7 mouse cellular contexts compared by ENCODE assay signal in genomic region chr5:48038033-48038432, GRCm38 (mm10). TPM values are rescaled to one million over a fixed set of nuclear protein-coding genes. Genes with fewer than 3 reads are reported as not detected.
A peak's percentile ranks its signal among the peaks of the same experiment; 100 is the strongest.
DNase-seq lines count a peak whose midpoint lies in the region.

No protein-coding gene starts in this region.

- no peaks in the 10 kb centered on the region for H3K9me3 ChIP-seq in embryonic facial prominence, embryonic 10.5 days

- 33% methylated on average over 5 of the region's 5 CpGs for WGBS in embryonic facial prominence, embryonic 10.5 days

- no peaks in the 10 kb centered on the region for H3K36me3 ChIP-seq in embryonic facial prominence, embryonic 10.5 days (replicated peaks)

- H3K27me3 ChIP-seq in embryonic facial prominence, embryonic 10.5 days (replicated peaks; ENCODE audit: low read depth, poor library complexity, severe bottlenecking) = no peaks in the 10 kb centered on the region

- peak; percentile 2 to 21 for DNase-seq in left cerebral cortex, postnatal 14 days (ENCODE audit: low spot score in 2 of 2)
- no peak for DNase-seq in left cerebral cortex, adult 9 months (ENCODE audit: low spot score in 2 of 2)
- DNase-seq in adipocyte (ENCODE audit: low spot score) = peak; percentile 55
- peak; percentile 23 for DNase-seq in embryonic facial prominence, embryonic 10.5 days (ENCODE audit: low spot score)
- peak; percentile 12 for DNase-seq in layer of hippocampus, adult 9-11 months
- DNase-seq in telencephalon, adult 2 months (ENCODE audit: low read depth, low spot score) = peak; percentile 12
- DNase-seq in spleen, adult 18-20 months = no peak

- intact Hi-C loops in left cerebral cortex, postnatal 14 days (cut with DNase I) = loop anchor here (5.0 kb wide), 1 partner anchor 99 kb away; no protein-coding TSS in a partner anchor

- H3K27ac ChIP-seq in embryonic facial prominence, embryonic 10.5 days (replicated peaks) = no peak overlapping the region

- H3K4me1 ChIP-seq in embryonic facial prominence, embryonic 10.5 days = peaks cover 13% of the 10 kb centered on the region; the same call in 1 of the 2 replicates

- H3K4me3 ChIP-seq in embryonic facial prominence, embryonic 10.5 days = no peak overlapping the region

RNA-seq across cellular contexts. Expression of gene Slit2, which starts 55.1 kb away (rescaled TPM):
- total RNA-seq in left cerebral cortex, postnatal 14 days (2021) = 10 to 100 TPM; 37.1 to 40.7 TPM
- 24.2 and 27.0 TPM in 2 replicates for polyA plus RNA-seq in embryonic facial prominence, embryonic 10.5 days (2016; fragmentation: Nextera tagmentation; extraction: Ambion mirVana)

Comparison
In these comparisons a context has a peak if more than half of its experiments do, and no peak if none do; other contexts are left out.
1. DNase-seq: peak in left cerebral cortex, postnatal 14 days (2 of 2), adipocyte (single experiment), embryonic facial prominence, embryonic 10.5 days (single experiment), layer of hippocampus, adult 9-11 months (single experiment) and telencephalon, adult 2 months (single experiment); none in left cerebral cortex, adult 9 months (0 of 2) and spleen, adult 18-20 months (0 of 2).